Mouse (Mus musculus): Measurements from ENCODE around the gene Scarb2. TPM values are rescaled to one million over a fixed set of nuclear protein-coding genes. Genes with fewer than 3 reads are reported as not detected.

Scarb2 gene
- polyA plus RNA-seq, 1 experiment from 2014 or later, result 8.2 TPM

DNA sequence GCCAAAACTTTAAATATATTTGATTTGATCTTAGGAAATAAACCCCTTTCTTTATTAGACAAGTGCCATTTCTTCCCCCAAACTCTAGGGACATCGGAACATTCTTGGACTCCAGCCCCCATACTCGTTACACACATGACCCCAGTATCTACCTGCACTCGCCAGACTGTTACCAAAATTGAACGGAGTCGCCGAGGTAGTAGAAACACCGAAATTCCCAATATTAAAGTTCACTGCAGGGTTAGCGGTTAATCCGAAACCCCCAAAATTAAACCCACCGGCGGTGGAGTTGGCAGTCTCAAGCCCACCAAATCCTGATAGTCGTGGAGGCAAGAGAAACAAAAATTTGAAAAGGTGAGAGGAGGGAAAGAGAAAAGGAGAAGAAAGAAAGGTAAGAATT is 72.6 kb downstream of the Scarb2 start:
- peaks cover 2% of the 10 kb centered on the region; the same call in 1 of the 2 replicates for H3K4me1 ChIP-seq
- H3K27ac ChIP-seq, result peak overlapping the region; percentile 74; the same call in 1 of the 2 replicates
- no peaks in the 10 kb centered on the region for H3K27me3 ChIP-seq
- peak overlapping the region; percentile 96 for H3K9ac ChIP-seq
- H3K4me2 ChIP-seq (replicated peaks), result peak overlapping the region; percentile 79
- H3K4me3 ChIP-seq, result peak overlapping the region; percentile 78
- ATAC-seq (ENCODE audit: insufficient number of reproducible peaks, insufficient read depth, low FRiP score, low TSS enrichment), result no peak
- WGBS, result under 1% methylated on average over 12 of the region's 12 CpGs
- H3K9me3 ChIP-seq, result no peaks in the 10 kb centered on the region
- peaks cover 7% of the 10 kb centered on the region for H3K36me3 ChIP-seq

DNA sequence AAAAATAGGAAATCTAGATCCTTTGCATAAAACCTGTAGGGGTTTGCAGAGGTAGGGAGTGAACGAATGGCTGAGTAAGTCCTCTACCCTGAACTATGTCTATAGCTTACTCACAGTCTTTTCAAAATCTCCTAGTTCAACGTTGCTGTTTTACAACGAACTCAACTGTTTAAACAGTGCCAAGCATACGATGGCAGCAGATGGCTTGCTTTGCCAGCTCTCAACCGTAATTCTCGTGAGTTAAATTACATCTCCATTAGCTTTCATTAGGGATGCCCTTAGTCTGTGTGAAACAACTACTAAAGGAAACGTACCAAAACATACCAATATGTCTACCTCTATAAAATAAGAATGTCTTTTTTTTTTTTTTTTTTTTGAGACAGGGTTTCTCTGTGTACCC is 75.0 kb downstream of the Scarb2 start:
- peaks cover 2% of the 10 kb centered on the region; the same call in 1 of the 2 replicates for H3K4me1 ChIP-seq
- no peak for ATAC-seq (ENCODE audit: insufficient number of reproducible peaks, insufficient read depth, low FRiP score, low TSS enrichment)

DNA sequence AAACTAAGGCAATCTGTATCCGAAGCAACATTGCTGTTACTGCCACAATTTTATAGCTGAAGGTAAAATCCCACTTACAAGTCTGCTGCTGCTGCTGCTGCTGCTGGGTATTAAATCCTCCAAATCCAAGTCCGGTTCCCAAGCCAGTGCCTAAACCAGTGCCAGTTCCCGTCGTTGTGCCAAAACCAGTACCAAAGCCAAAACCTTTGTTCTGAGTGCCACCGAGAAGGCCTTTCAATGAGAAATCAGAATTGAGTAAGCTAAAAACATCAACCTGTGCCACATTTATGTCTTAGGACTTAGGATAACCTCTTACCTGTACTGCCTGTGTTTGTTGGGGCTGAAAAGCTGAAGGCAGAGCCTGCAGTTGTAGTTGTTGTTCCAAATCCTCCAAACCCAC is 75.9 kb downstream of the Scarb2 start:
- peaks cover 2% of the 10 kb centered on the region; the same call in 1 of the 2 replicates for H3K4me1 ChIP-seq
- peaks cover 34% of the 10 kb centered on the region for H3K36me3 ChIP-seq
- no peak overlapping the region for H3K27ac ChIP-seq
- no peak overlapping the region for H3K4me3 ChIP-seq
- H3K27me3 ChIP-seq, result no peaks in the 10 kb centered on the region
- WGBS, result 91% methylated on average over 5 of the region's 5 CpGs
- H3K4me2 ChIP-seq (replicated peaks), result no peak overlapping the region
- H3K9ac ChIP-seq, result no peak overlapping the region
- no peak for ATAC-seq (ENCODE audit: insufficient number of reproducible peaks, insufficient read depth, low FRiP score, low TSS enrichment)
- no peaks in the 10 kb centered on the region for H3K9me3 ChIP-seq

More for the DNA sequence above, 75.0 kb downstream of the Scarb2 start:
- H3K4me2 ChIP-seq (replicated peaks), result no peak overlapping the region
- H3K9me3 ChIP-seq, result no peaks in the 10 kb centered on the region
- H3K9ac ChIP-seq, result no peak overlapping the region
- peaks cover 30% of the 10 kb centered on the region for H3K36me3 ChIP-seq
- no peak overlapping the region for H3K27ac ChIP-seq
- H3K4me3 ChIP-seq, result no peak overlapping the region
- no peaks in the 10 kb centered on the region for H3K27me3 ChIP-seq
- 85% methylated on average over 7 of the region's 7 CpGs for WGBS

DNA sequence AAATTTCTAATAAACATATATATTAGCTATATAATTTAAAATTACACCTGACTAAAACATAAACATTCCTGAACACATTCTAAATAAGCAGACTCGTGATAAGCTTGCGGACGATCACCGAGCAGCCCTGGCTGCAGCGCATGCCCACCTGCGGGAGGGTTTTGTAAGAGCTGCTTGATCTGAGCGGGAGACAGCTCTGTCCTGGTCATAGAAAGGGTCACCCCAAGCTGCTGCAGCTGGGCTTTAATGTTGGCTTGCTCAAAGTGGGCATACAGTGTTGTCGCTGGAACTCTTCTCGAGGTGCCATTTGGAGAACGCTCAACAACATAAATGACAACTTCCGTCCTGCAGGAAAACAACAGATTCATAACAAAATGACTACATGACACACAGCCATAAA is 82.5 kb downstream of the Scarb2 start:
- Histone ChIP-seq H3K9me3 (no peaks in the 10 kb centered on the region), H3K4me2 (replicated peaks) (no peak overlapping the region), H3K27me3 (no peaks in the 10 kb centered on the region), H3K9ac (no peak overlapping the region), H3K27ac (no peak overlapping the region), H3K4me3 (no peak overlapping the region), H3K4me1 (no peaks in the 10 kb centered on the region), H3K36me3 (peaks cover 77% of the 10 kb centered on the region)
- no peak for ATAC-seq (ENCODE audit: insufficient number of reproducible peaks, insufficient read depth, low FRiP score, low TSS enrichment)
- 93% methylated on average over 11 of the region's 11 CpGs for WGBS

DNA sequence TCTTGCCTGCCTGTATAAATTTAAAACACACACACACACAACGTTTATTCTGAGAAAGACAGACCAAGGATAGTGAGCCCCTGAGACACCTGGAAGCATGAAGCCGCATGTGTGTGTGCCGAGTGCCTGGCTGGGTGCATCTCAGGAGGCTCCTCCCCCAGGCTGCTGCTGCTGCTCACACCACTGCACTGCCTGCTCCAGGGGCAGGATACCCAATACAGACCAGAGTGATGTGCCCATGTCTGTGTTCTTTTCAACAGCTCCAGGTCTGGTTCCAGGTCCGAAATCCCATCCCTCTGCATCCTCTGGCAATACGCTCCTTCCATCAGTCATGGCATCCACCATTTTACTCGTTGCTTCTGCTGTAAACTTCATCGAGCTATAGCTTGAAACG is 92.7 kb downstream of the Scarb2 start:
- no peak overlapping the region for H3K4me3 ChIP-seq
- no peaks in the 10 kb centered on the region for H3K4me1 ChIP-seq
- no peak overlapping the region for H3K9ac ChIP-seq
- H3K9me3 ChIP-seq, result no peaks in the 10 kb centered on the region
- no peaks in the 10 kb centered on the region for H3K27me3 ChIP-seq
- no peak for ATAC-seq (ENCODE audit: insufficient number of reproducible peaks, insufficient read depth, low FRiP score, low TSS enrichment)
- WGBS, result 76% methylated on average over 8 of the region's 8 CpGs
- H3K4me2 ChIP-seq (replicated peaks), result no peak overlapping the region
- no peak overlapping the region for H3K27ac ChIP-seq
- H3K36me3 ChIP-seq, result peaks cover 41% of the 10 kb centered on the region

DNA sequence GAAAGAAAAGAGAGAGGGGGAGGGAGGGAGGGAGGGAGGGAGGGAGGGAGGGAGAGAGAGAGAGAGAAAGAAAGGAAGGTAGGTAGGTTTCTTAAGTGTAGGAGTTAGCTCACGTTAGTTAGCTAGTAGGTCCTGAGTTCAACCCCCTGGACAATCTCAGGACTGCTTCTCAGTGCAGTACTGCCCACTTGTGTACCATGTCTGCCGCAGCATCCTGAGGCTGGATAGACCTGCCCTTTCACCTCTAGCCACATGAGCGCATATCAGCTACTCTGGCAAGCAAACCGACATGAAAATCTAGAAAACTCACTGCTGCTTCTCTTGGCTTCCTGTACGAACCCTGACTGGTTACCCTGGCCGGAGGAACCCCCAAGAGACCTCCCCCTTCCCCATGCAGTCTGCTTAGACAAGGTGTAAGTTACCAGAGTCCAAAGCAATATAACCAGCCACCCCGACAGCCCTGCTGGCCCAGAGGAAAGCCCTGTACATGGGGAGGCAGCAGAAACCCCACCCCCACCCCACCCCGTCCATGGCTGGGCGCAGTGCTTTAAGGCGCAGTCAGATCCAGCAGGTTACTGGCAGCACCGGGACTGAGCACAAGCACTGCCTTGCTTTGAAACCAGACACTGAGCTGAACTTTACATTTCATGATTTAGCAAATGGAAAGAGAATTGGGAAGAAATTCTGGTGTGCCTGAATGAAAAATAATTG is 93.2 kb downstream of the Scarb2 start:
- no peak overlapping the region for H3K4me3 ChIP-seq
- no peak overlapping the region for H3K9ac ChIP-seq
- H3K4me1 ChIP-seq, result no peaks in the 10 kb centered on the region
- ATAC-seq (ENCODE audit: insufficient number of reproducible peaks, insufficient read depth, low FRiP score, low TSS enrichment), result no peak
- H3K9me3 ChIP-seq, result no peaks in the 10 kb centered on the region
- H3K27me3 ChIP-seq, result no peaks in the 10 kb centered on the region
- no peak overlapping the region for H3K27ac ChIP-seq
- WGBS, result 78% methylated on average over 11 of the region's 11 CpGs
- H3K4me2 ChIP-seq (replicated peaks), result no peak overlapping the region
- H3K36me3 ChIP-seq, result peaks cover 38% of the 10 kb centered on the region

DNA sequence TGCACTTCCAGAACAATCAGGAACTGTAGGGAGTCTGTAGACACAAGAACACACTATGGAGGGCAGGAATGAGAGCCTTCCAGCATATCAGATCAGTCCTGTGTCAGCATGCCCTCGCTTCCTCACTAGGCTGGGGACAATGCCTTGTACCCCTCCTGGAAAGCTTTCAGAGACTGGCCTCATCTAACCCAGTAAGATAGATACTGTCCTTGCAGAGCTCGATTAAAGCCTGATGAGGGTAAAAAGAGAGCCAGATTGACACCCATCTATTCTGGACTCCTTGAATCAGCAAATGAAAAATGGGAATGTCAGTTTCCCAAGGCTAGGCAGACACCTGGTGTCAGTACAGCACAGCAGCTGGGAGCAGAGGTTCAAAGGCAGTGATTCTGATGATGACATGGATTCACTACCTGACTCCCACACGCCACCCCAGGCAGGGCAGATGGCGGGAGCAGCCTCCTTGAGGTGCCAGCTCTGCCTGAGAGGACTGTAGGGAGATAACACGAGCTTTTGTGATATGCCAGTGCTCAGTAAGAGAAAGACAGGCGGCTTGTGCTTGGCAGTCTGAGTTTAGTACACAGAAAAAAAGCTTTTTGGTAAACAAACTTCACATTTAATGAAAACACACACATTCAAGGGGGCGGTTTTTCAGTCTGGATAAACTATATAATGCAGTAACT is 95.0 kb downstream of the Scarb2 start:
- Histone ChIP-seq H3K9me3 (no peaks in the 10 kb centered on the region), H3K4me1 (no peaks in the 10 kb centered on the region), H3K36me3 (peaks cover 21% of the 10 kb centered on the region), H3K27ac (no peak overlapping the region), H3K27me3 (no peaks in the 10 kb centered on the region), H3K9ac (no peak overlapping the region), H3K4me3 (no peak overlapping the region), H3K4me2 (replicated peaks) (no peak overlapping the region)
- WGBS, result 81% methylated on average over 7 of the region's 7 CpGs
- no peak for ATAC-seq (ENCODE audit: insufficient number of reproducible peaks, insufficient read depth, low FRiP score, low TSS enrichment)

DNA sequence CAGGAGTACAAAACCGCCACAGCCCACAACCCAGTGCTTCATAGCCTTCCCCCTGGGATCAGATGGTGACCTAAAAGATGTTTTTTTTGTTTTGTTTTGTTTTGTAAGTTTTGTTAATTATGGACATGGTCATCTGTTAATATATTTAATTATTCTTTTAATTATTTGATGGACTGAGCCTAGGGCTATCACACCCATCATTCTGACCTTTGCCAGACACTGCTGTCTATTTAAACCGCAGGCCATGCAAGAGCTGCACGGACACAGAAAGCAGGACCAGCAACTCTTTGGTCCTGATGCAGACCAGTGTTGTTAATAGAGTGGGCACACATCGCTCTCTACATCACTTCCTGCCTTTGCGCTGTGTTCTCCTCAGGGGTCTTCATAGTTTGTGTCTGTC is 96.1 kb downstream of the Scarb2 start:
- no peak overlapping the region for H3K9ac ChIP-seq
- H3K4me3 ChIP-seq, result no peak overlapping the region

DNA sequence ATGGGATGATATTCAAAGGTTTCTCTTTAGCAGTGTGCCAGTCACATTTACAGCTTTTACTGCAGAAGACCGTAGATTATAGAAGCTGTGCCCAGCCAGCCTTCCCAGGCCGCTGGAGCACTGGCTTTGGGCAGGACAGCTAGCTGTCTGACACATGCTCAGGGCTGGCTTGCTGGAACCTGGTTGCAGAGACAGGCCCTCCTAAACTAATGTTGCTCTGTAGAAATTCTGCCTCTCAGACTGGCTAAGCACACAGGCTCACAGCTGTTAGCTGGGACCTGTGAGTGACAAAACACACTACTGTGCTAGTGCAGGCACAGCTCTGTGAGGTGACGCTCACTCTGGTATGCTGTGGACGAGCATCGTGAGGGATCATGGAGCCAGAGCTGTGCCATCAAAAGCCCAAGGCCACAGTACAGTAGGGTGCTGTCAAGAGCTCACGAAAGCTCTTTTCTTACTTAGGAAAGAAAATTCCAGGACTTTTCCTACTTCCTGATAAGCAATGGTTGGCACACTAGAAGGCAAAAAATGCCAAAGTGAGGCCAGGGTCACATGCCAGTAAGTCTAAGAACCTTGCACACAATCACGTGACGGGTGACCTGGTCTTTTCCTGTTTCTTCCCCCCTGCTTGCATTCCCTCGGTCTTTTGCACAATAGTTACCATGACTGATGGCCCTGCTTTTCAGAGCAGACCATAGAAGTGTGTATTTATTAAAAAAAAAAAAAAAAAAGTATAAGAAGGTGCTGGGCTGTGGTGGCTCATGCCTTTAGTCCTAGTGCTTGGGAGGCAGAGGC is 97.1 kb downstream of the Scarb2 start:
- Histone ChIP-seq H3K4me1 (no peaks in the 10 kb centered on the region), H3K9me3 (no peaks in the 10 kb centered on the region), H3K27ac (no peak overlapping the region), H3K27me3 (no peaks in the 10 kb centered on the region), H3K4me2 (replicated peaks) (no peak overlapping the region), H3K4me3 (no peak overlapping the region), H3K36me3 (peaks cover 8% of the 10 kb centered on the region), H3K9ac (no peak overlapping the region)
- WGBS, result 75% methylated on average over 9 of the region's 9 CpGs
- ATAC-seq (ENCODE audit: insufficient number of reproducible peaks, insufficient read depth, low FRiP score, low TSS enrichment), result no peak

More for the DNA sequence above, 96.1 kb downstream of the Scarb2 start:
- Histone ChIP-seq H3K4me2 (replicated peaks) (no peak overlapping the region), H3K36me3 (peaks cover 15% of the 10 kb centered on the region), H3K9me3 (no peaks in the 10 kb centered on the region), H3K27me3 (no peaks in the 10 kb centered on the region), H3K27ac (no peak overlapping the region), H3K4me1 (no peaks in the 10 kb centered on the region)
- no peak for ATAC-seq (ENCODE audit: insufficient number of reproducible peaks, insufficient read depth, low FRiP score, low TSS enrichment)
- 87% methylated on average over 5 of the region's 5 CpGs for WGBS

DNA sequence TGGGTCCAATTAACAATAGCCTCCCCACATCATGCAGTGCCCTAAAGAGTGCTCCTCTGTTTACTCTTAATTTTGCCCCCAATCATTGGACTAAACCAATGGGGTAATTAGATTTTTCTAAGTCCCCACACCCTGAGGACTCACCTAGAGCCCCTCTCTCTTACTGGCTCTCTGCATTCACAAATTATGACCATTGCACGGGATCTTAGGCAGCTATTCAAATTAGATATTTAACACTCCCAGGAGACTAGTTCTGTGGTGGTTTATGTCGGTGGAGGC is 102.3 kb downstream of the Scarb2 start:
- H3K4me2 ChIP-seq (replicated peaks), result no peak overlapping the region
- H3K4me3 ChIP-seq, result no peak overlapping the region
- peak; percentile 13; the same call in 1 of the 2 replicates for ATAC-seq (ENCODE audit: insufficient number of reproducible peaks, insufficient read depth, low FRiP score, low TSS enrichment)
- 8% methylated on average over 2 of the region's 2 CpGs for WGBS
- H3K4me1 ChIP-seq, result peaks cover 15% of the 10 kb centered on the region; the same call in 1 of the 2 replicates
- no peaks in the 10 kb centered on the region for H3K27me3 ChIP-seq
- no peaks in the 10 kb centered on the region for H3K9me3 ChIP-seq
- no peaks in the 10 kb centered on the region for H3K36me3 ChIP-seq
- no peak overlapping the region for H3K27ac ChIP-seq
- no peak overlapping the region for H3K9ac ChIP-seq

DNA sequence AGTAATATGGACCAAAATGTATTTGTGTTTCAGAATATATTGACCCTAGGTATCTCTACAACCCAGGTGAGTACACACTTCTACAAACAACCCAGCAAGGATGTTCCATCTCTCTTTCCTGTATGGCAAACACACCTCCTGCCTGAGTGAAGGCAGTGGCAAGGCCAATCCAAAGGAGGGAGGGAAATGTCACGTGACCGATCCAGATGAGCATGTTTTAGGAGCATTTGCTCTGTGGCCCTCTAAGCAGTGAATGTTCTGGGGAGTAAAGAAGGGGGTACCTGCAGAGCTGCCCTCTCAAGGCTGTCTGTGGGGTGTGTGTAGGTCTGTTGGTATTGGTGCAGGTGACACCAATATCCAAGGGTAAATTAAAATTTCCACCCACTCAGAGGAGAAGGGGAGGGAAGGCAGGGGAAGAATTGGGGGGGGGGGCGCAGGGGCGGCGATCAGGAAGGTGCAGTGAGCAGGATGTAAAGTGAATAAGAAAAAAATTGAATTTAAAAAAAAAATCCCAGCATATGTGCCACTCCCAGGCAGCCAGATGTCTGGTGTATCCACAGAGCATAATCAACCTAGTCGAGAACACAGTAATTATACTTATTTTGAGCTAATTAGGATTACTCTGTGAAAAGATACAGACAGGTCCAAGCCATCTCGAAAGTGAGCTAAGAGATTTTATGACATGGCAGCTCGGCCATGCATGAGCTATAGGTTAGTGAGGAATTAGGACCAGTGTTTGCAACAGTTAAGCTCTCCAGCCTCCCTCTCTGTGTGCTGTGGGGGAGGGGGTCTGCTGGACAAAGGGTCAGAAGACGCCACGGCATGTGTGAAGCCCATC is 102.9 kb downstream of the Scarb2 start:
- H3K4me2 ChIP-seq (replicated peaks), result no peak overlapping the region
- H3K27me3 ChIP-seq, result no peaks in the 10 kb centered on the region
- no peaks in the 10 kb centered on the region for H3K36me3 ChIP-seq
- peaks cover 15% of the 10 kb centered on the region; the same call in 1 of the 2 replicates for H3K4me1 ChIP-seq
- no peaks in the 10 kb centered on the region for H3K9me3 ChIP-seq
- no peak overlapping the region for H3K9ac ChIP-seq
- 36% methylated on average over 9 of the region's 10 CpGs for WGBS
- H3K27ac ChIP-seq, result no peak overlapping the region
- H3K4me3 ChIP-seq, result no peak overlapping the region
- ATAC-seq (ENCODE audit: insufficient number of reproducible peaks, insufficient read depth, low FRiP score, low TSS enrichment), result peak; percentile 73
